In genomic region chr15:13393155-13393554, GRCm38 (mm10) we compare ENCODE assay signal across 12 mouse cellular contexts.
A peak's percentile ranks its signal among the peaks of the same experiment; 100 is the strongest.
DNase-seq lines count a peak whose midpoint lies in the region; ATAC-seq and TF ChIP-seq lines count a peak whose summit lies in the region.
"Had no signal": no experiment of that assay in that cellular context is flagged by ENCODE, and none has a peak within 500 bp of the region (broad histone marks: within the 10 kb centered on the region; RNA-seq: fewer than 3 reads in every experiment).

No protein-coding gene starts in this region.

- H3K4me2 ChIP-seq in neural tube, embryonic 15.5 days: no peak overlapping the region
- no peak overlapping the region for H3K4me2 ChIP-seq in forebrain, postnatal 0 days (ENCODE audit: low read depth)
- H3K4me2 ChIP-seq: lung, embryonic 14.5 days had no signal

- peak; percentile 27 for DNase-seq in neural tube, embryonic 10.5 days (ENCODE audit: extremely low spot score, low spot score)
- peak; percentile 61 for DNase-seq in forebrain, postnatal 0 days
- DNase-seq in mesoderm, embryonic 11.5 days (ENCODE audit: low read depth, low spot score): peak; percentile 75
- no peak for DNase-seq in heart, adult 2 months
- DNase-seq in right cerebral cortex, postnatal 14 days: no peak
- no peak for DNase-seq in gastrocnemius, postnatal 14 days
- DNase-seq in gastrocnemius, postnatal 25 days: no peak
- DNase-seq: cerebellum, postnatal 14 days; gastrocnemius, adult 2 months; lung, embryonic 14.5 days had no signal

- no peaks in the 10 kb centered on the region for H3K36me3 ChIP-seq in neural tube, embryonic 15.5 days
- H3K36me3 ChIP-seq in forebrain, postnatal 0 days (ENCODE audit: insufficient read depth): no peaks in the 10 kb centered on the region
- H3K36me3 ChIP-seq in heart, adult 2 months (ENCODE audit: control insufficient read depth, insufficient read depth, low read length): no peaks in the 10 kb centered on the region

- H3K9ac ChIP-seq in neural tube, embryonic 15.5 days (replicated peaks): no peak overlapping the region
- H3K9ac ChIP-seq in forebrain, postnatal 0 days: no peak overlapping the region
- H3K9ac ChIP-seq in heart, adult 2 months (ENCODE audit: low read depth, low read length): no peak overlapping the region
- H3K9ac ChIP-seq: lung, embryonic 14.5 days had no signal

- 12% methylated on average over 6 of the region's 6 CpGs for WGBS in neural tube, embryonic 15.5 days
- 9% methylated on average over 6 of the region's 6 CpGs for WGBS in forebrain, postnatal 0 days
- WGBS in heart, adult 2 months: 67% methylated on average over 6 of the region's 6 CpGs

- H3K4me3 ChIP-seq in neural tube, embryonic 15.5 days (replicated peaks): no peak overlapping the region
- H3K4me3 ChIP-seq in forebrain, postnatal 0 days (ENCODE audit: low read depth, low read length): no peak overlapping the region
- H3K4me3 ChIP-seq in heart, adult 2 months: no peak overlapping the region
- H3K4me3 ChIP-seq: gastrocnemius, adult 2 months had no signal

- no peaks in the 10 kb centered on the region for H3K9me3 ChIP-seq in neural tube, embryonic 15.5 days (replicated peaks)
- H3K9me3 ChIP-seq in forebrain, postnatal 0 days (ENCODE audit: low read length): no peaks in the 10 kb centered on the region

- no peak for TF ChIP-seq EP300 in heart, adult 2 months (IDR thresholded peaks at IDR 0.05; ENCODE audit: insufficient read depth, low read depth, low read length)

- intact Hi-C loops in heart, adult 2 months (cut with DNase I): no loop called here
- intact Hi-C loops in gastrocnemius, postnatal 14 days (cut with DNase I; ENCODE audit: low total_unique reads): no loop called here

- ATAC-seq in neural tube, embryonic 15.5 days (ENCODE audit: low FRiP score): no peak
- ATAC-seq in forebrain, postnatal 0 days: peak; percentile 89
- ATAC-seq: activated CD4-positive, CD25-positive, alpha-beta regulatory T cell, adult 4 months had no signal

- H3K27me3 ChIP-seq in neural tube, embryonic 15.5 days (replicated peaks): no peaks in the 10 kb centered on the region
- no peaks in the 10 kb centered on the region for H3K27me3 ChIP-seq in forebrain, postnatal 0 days (ENCODE audit: insufficient read depth, low read length)
- H3K27me3 ChIP-seq in heart, adult 2 months (ENCODE audit: control insufficient read depth, insufficient read depth, low read length): no peaks in the 10 kb centered on the region

- TF ChIP-seq CTCF in forebrain, postnatal 0 days (IDR thresholded peaks at IDR 0.05; ENCODE audit: low read depth): no peak
- TF ChIP-seq CTCF in heart, adult 2 months (IDR thresholded peaks at IDR 0.05): no peak

- no peaks in the 10 kb centered on the region for H3K79me2 ChIP-seq in heart, adult 2 months (replicated peaks; ENCODE audit: control insufficient read depth, insufficient read depth, low read length)

- TF ChIP-seq POLR2A in heart, adult 2 months (IDR thresholded peaks at IDR 0.05; ENCODE audit: insufficient read depth, low read depth, low read length): no peak

- 0 out of 2 replicates have a peak, but pooled peaks cover 4% of the 10 kb centered on the region for H3K4me1 ChIP-seq in neural tube, embryonic 15.5 days
- H3K4me1 ChIP-seq in forebrain, postnatal 0 days (ENCODE audit: insufficient read depth): no peaks in the 10 kb centered on the region; the same call in none of the 2 replicates
- H3K4me1 ChIP-seq in heart, adult 2 months (ENCODE audit: control insufficient read depth, insufficient read depth, low read length): no peaks in the 10 kb centered on the region

- H3K27ac ChIP-seq in neural tube, embryonic 15.5 days (replicated peaks): no peak overlapping the region
- no peak overlapping the region for H3K27ac ChIP-seq in forebrain, postnatal 0 days (ENCODE audit: low read depth, low read length)
- no peak overlapping the region for H3K27ac ChIP-seq in heart, adult 2 months
- H3K27ac ChIP-seq: gastrocnemius, adult 2 months had no signal

Comparison
In these comparisons a context has a peak if more than half of its experiments do, and no peak if none do; other contexts are left out.
1. DNase-seq: peak in neural tube, embryonic 10.5 days (single experiment), forebrain, postnatal 0 days (single experiment) and mesoderm, embryonic 11.5 days (single experiment); none in heart, adult 2 months (0 of 2), right cerebral cortex, postnatal 14 days (single experiment), gastrocnemius, postnatal 14 days (single experiment) and gastrocnemius, postnatal 25 days (single experiment).